Mouse (Mus musculus): ENCODE results near the gene Btbd16. TPM values are rescaled to one million over a fixed set of nuclear protein-coding genes. Genes with fewer than 3 reads are reported as not detected.

Gene Btbd16
- polyA plus RNA-seq, 1 experiment from 2014 or later = not detected

- no peak overlapping the region for H3K9ac ChIP-seq (ENCODE audit: low read length)
- H3K4me2 ChIP-seq (ENCODE audit: low read depth) = no peak overlapping the region
- H3K27me3 ChIP-seq (ENCODE audit: control insufficient read depth, insufficient read depth, low read length) = no peaks in the 10 kb centered on the region
- H3K4me1 ChIP-seq (ENCODE audit: control insufficient read depth, insufficient read depth, low read length) = no peaks in the 10 kb centered on the region
- H3K36me3 ChIP-seq (ENCODE audit: control insufficient read depth, insufficient read depth, low read length) = no peaks in the 10 kb centered on the region
- WGBS = 89% methylated on average over 12 of the region's 12 CpGs
- DNase-seq (ENCODE audit: low spot score) (no peak), ATAC-seq (ENCODE audit: insufficient read depth, low FRiP score, low TSS enrichment) (no peak)
- no peak overlapping the region for H3K27ac ChIP-seq (ENCODE audit: low read depth, low read length)
- no peaks in the 10 kb centered on the region for H3K9me3 ChIP-seq (ENCODE audit: control insufficient read depth, low read length)
- H3K4me3 ChIP-seq (ENCODE audit: low read depth, low read length) = no peak overlapping the region
Observed at GRCm38 (mm10) chr7:130785923-130786575, 12.2 kb downstream of the Btbd16 start.

- Histone ChIP-seq H3K4me2 (ENCODE audit: low read depth) (no peak overlapping the region), H3K4me1 (ENCODE audit: control insufficient read depth, insufficient read depth, low read length) (no peaks in the 10 kb centered on the region), H3K9me3 (ENCODE audit: control insufficient read depth, low read length) (no peaks in the 10 kb centered on the region), H3K9ac (ENCODE audit: low read length) (no peak overlapping the region), H3K27me3 (ENCODE audit: control insufficient read depth, insufficient read depth, low read length) (no peaks in the 10 kb centered on the region), H3K36me3 (ENCODE audit: control insufficient read depth, insufficient read depth, low read length) (no peaks in the 10 kb centered on the region), H3K4me3 (ENCODE audit: low read depth, low read length) (no peak overlapping the region), H3K27ac (ENCODE audit: low read depth, low read length) (no peak overlapping the region)
- ATAC-seq (ENCODE audit: insufficient read depth, low FRiP score, low TSS enrichment) (no peak), DNase-seq (ENCODE audit: low spot score) (no peak)
- WGBS = 79% methylated on average over 5 of the region's 5 CpGs
Observed at GRCm38 (mm10) chr7:130786708-130787107, 12.8 kb downstream of the Btbd16 start.

GRCm38 (mm10) chr7:130787537-130787936 is 13.7 kb downstream of the Btbd16 start:
- 93% methylated on average over 4 of the region's 4 CpGs for whole genome bisulfite sequencing
- DNase-seq (ENCODE audit: low spot score) = no peak
- Histone ChIP-seq H3K27me3 (ENCODE audit: control insufficient read depth, insufficient read depth, low read length) (no peaks in the 10 kb centered on the region), H3K27ac (ENCODE audit: low read depth, low read length) (no peak overlapping the region), H3K9ac (ENCODE audit: low read length) (no peak overlapping the region), H3K4me2 (ENCODE audit: low read depth) (no peak overlapping the region), H3K4me1 (ENCODE audit: control insufficient read depth, insufficient read depth, low read length) (no peaks in the 10 kb centered on the region), H3K36me3 (ENCODE audit: control insufficient read depth, insufficient read depth, low read length) (no peaks in the 10 kb centered on the region), H3K9me3 (ENCODE audit: control insufficient read depth, low read length) (no peaks in the 10 kb centered on the region), H3K4me3 (ENCODE audit: low read depth, low read length) (no peak overlapping the region)
- ATAC-seq (ENCODE audit: insufficient read depth, low FRiP score, low TSS enrichment) = no peak

GRCm38 (mm10) chr7:130788950-130789349 is 15.1 kb downstream of the Btbd16 start:
- Histone ChIP-seq H3K27ac (ENCODE audit: low read depth, low read length) (no peak overlapping the region), H3K9me3 (ENCODE audit: control insufficient read depth, low read length) (no peaks in the 10 kb centered on the region), H3K27me3 (ENCODE audit: control insufficient read depth, insufficient read depth, low read length) (no peaks in the 10 kb centered on the region), H3K36me3 (ENCODE audit: control insufficient read depth, insufficient read depth, low read length) (no peaks in the 10 kb centered on the region), H3K4me1 (ENCODE audit: control insufficient read depth, insufficient read depth, low read length) (no peaks in the 10 kb centered on the region), H3K4me2 (ENCODE audit: low read depth) (no peak overlapping the region), H3K9ac (ENCODE audit: low read length) (no peak overlapping the region), H3K4me3 (ENCODE audit: low read depth, low read length) (no peak overlapping the region)
- DNase-seq (ENCODE audit: low spot score) = no peak
- WGBS = 76% methylated on average over 3 of the region's 3 CpGs
- ATAC-seq (ENCODE audit: insufficient read depth, low FRiP score, low TSS enrichment) = no peak

GRCm38 (mm10) chr7:130789456-130789855 is 15.6 kb downstream of the Btbd16 start:
- Histone ChIP-seq H3K27me3 (ENCODE audit: control insufficient read depth, insufficient read depth, low read length) (no peaks in the 10 kb centered on the region), H3K4me3 (ENCODE audit: low read depth, low read length) (no peak overlapping the region), H3K9ac (ENCODE audit: low read length) (no peak overlapping the region), H3K4me2 (ENCODE audit: low read depth) (no peak overlapping the region), H3K27ac (ENCODE audit: low read depth, low read length) (no peak overlapping the region), H3K4me1 (ENCODE audit: control insufficient read depth, insufficient read depth, low read length) (no peaks in the 10 kb centered on the region), H3K9me3 (ENCODE audit: control insufficient read depth, low read length) (no peaks in the 10 kb centered on the region), H3K36me3 (ENCODE audit: control insufficient read depth, insufficient read depth, low read length) (no peaks in the 10 kb centered on the region)
- no peak for DNase-seq (ENCODE audit: low spot score)
- WGBS = 86% methylated on average over 7 of the region's 7 CpGs
- ATAC-seq (ENCODE audit: insufficient read depth, low FRiP score, low TSS enrichment) = no peak

GRCm38 (mm10) chr7:130793671-130794070 is 19.8 kb downstream of the Btbd16 start:
- ATAC-seq (ENCODE audit: insufficient read depth, low FRiP score, low TSS enrichment) = no peak
- no peak for DNase-seq (ENCODE audit: low spot score)
- H3K4me2 ChIP-seq (ENCODE audit: low read depth) = no peak overlapping the region

GRCm38 (mm10) chr7:130796786-130797185 is 22.9 kb downstream of the Btbd16 start:
- H3K9ac ChIP-seq (ENCODE audit: low read length) = no peak overlapping the region
- WGBS = 71% methylated on average over 8 of the region's 8 CpGs
- ATAC-seq (ENCODE audit: insufficient read depth, low FRiP score, low TSS enrichment) (no peak), DNase-seq (ENCODE audit: low spot score) (no peak)
- H3K4me1 ChIP-seq (ENCODE audit: control insufficient read depth, insufficient read depth, low read length) = no peaks in the 10 kb centered on the region
- no peaks in the 10 kb centered on the region for H3K27me3 ChIP-seq (ENCODE audit: control insufficient read depth, insufficient read depth, low read length)
- no peak overlapping the region for H3K4me3 ChIP-seq (ENCODE audit: low read depth, low read length)
- no peak overlapping the region for H3K27ac ChIP-seq (ENCODE audit: low read depth, low read length)
- no peak overlapping the region for H3K4me2 ChIP-seq (ENCODE audit: low read depth)
- no peaks in the 10 kb centered on the region for H3K9me3 ChIP-seq (ENCODE audit: control insufficient read depth, low read length)
- no peaks in the 10 kb centered on the region for H3K36me3 ChIP-seq (ENCODE audit: control insufficient read depth, insufficient read depth, low read length)

More at GRCm38 (mm10) chr7:130793671-130794070, 19.8 kb downstream of the Btbd16 start:
- Histone ChIP-seq H3K9ac (ENCODE audit: low read length) (no peak overlapping the region), H3K27ac (ENCODE audit: low read depth, low read length) (no peak overlapping the region), H3K36me3 (ENCODE audit: control insufficient read depth, insufficient read depth, low read length) (no peaks in the 10 kb centered on the region), H3K9me3 (ENCODE audit: control insufficient read depth, low read length) (no peaks in the 10 kb centered on the region), H3K27me3 (ENCODE audit: control insufficient read depth, insufficient read depth, low read length) (no peaks in the 10 kb centered on the region), H3K4me3 (ENCODE audit: low read depth, low read length) (no peak overlapping the region), H3K4me1 (ENCODE audit: control insufficient read depth, insufficient read depth, low read length) (no peaks in the 10 kb centered on the region)
- WGBS = 91% methylated on average over 9 of the region's 9 CpGs

GRCm38 (mm10) chr7:130797524-130797923 is 23.7 kb downstream of the Btbd16 start:
- Histone ChIP-seq H3K4me2 (ENCODE audit: low read depth) (no peak overlapping the region), H3K9ac (ENCODE audit: low read length) (no peak overlapping the region), H3K27ac (ENCODE audit: low read depth, low read length) (no peak overlapping the region), H3K4me1 (ENCODE audit: control insufficient read depth, insufficient read depth, low read length) (no peaks in the 10 kb centered on the region), H3K9me3 (ENCODE audit: control insufficient read depth, low read length) (no peaks in the 10 kb centered on the region), H3K36me3 (ENCODE audit: control insufficient read depth, insufficient read depth, low read length) (no peaks in the 10 kb centered on the region), H3K27me3 (ENCODE audit: control insufficient read depth, insufficient read depth, low read length) (no peaks in the 10 kb centered on the region), H3K4me3 (ENCODE audit: low read depth, low read length) (no peak overlapping the region)
- DNase-seq (ENCODE audit: low spot score) = no peak
- no peak for ATAC-seq (ENCODE audit: insufficient read depth, low FRiP score, low TSS enrichment)
- 92% methylated on average over 6 of the region's 6 CpGs for WGBS

GRCm38 (mm10) chr7:130799418-130799817 is 25.5 kb downstream of the Btbd16 start:
- H3K4me3 ChIP-seq (ENCODE audit: low read depth, low read length) = no peak overlapping the region
- H3K4me1 ChIP-seq (ENCODE audit: control insufficient read depth, insufficient read depth, low read length) = no peaks in the 10 kb centered on the region
- H3K9me3 ChIP-seq (ENCODE audit: control insufficient read depth, low read length) = no peaks in the 10 kb centered on the region
- DNase-seq (ENCODE audit: low spot score) (no peak), ATAC-seq (ENCODE audit: insufficient read depth, low FRiP score, low TSS enrichment) (no peak)
- no peak overlapping the region for H3K9ac ChIP-seq (ENCODE audit: low read length)
- H3K36me3 ChIP-seq (ENCODE audit: control insufficient read depth, insufficient read depth, low read length) = no peaks in the 10 kb centered on the region
- H3K4me2 ChIP-seq (ENCODE audit: low read depth) = no peak overlapping the region
- no peak overlapping the region for H3K27ac ChIP-seq (ENCODE audit: low read depth, low read length)
- 89% methylated on average over 10 of the region's 10 CpGs for WGBS
- H3K27me3 ChIP-seq (ENCODE audit: control insufficient read depth, insufficient read depth, low read length) = no peaks in the 10 kb centered on the region
